Comparison of ENCODE assay signal across 22 mouse cellular contexts in the genomic region with DNA sequence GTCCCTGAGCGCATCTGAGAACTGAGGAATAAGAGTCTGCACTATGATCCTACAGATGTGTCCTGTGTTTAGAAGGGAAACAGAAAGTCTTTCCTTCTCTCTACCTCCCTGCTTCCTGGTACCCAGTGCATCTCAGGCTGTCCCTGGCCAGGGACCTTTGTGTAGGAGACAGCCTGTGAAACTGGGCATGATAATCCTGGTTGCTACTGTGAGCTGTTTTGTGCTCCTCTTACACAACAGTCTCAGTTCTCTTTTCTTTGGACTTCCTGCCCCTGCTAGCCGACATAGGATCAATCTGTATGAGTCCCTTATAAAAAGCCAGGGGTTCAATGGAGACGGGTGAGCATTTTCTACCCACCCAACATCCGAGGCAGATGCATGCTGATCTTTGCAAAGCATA.
"Had no signal": no experiment of that assay in that cellular context is flagged by ENCODE, and none has a peak within 500 bp of the region (broad histone marks: within the 10 kb centered on the region; RNA-seq: fewer than 3 reads in every experiment).

No protein-coding gene starts in this region.

- H3K9me3 ChIP-seq: intestine, embryonic 15.5 days; kidney, embryonic 15.5 days; liver, embryonic 12.5 days; liver, embryonic 15.5 days; lung, embryonic 15.5 days; midbrain, embryonic 10.5 days; midbrain, embryonic 15.5 days; neural tube, embryonic 13.5 days; stomach, embryonic 15.5 days had no signal

- H3K27me3 ChIP-seq: intestine, embryonic 15.5 days; kidney, embryonic 15.5 days; liver, embryonic 12.5 days; lung, embryonic 15.5 days; midbrain, embryonic 15.5 days; neural tube, embryonic 13.5 days; stomach, embryonic 15.5 days had no signal

- H3K4me1 ChIP-seq: intestine, embryonic 15.5 days; kidney, embryonic 15.5 days; lung, embryonic 15.5 days; midbrain, embryonic 10.5 days; midbrain, embryonic 15.5 days; neural tube, embryonic 13.5 days; stomach, embryonic 15.5 days had no signal

- H3K4me3 ChIP-seq: intestine, embryonic 15.5 days; kidney, embryonic 15.5 days; left cerebral cortex, adult 2 months; liver, embryonic 12.5 days; liver, embryonic 15.5 days; lung, embryonic 15.5 days; midbrain, embryonic 10.5 days; midbrain, embryonic 15.5 days; myocyte; neural tube, embryonic 13.5 days; stomach, embryonic 15.5 days had no signal

- DNase-seq: kidney, adult 11 months; kidney, adult 8-10 months; kidney, postnatal 10 days; kidney, postnatal 36 days; lung, adult 18-20 months; lung, postnatal 10 days; lung, postnatal 36 days; retina, postnatal 1 day; right cerebral cortex, postnatal 25 days; spleen, adult 18-20 months; thymus, postnatal 25 days had no signal

- H3K9ac ChIP-seq: intestine, embryonic 15.5 days; kidney, embryonic 15.5 days; liver, embryonic 12.5 days; liver, embryonic 15.5 days; lung, embryonic 15.5 days; midbrain, embryonic 15.5 days; neural tube, embryonic 13.5 days; stomach, embryonic 15.5 days had no signal

- H3K36me3 ChIP-seq: intestine, embryonic 15.5 days; kidney, embryonic 15.5 days; liver, embryonic 12.5 days; liver, embryonic 15.5 days; lung, embryonic 15.5 days; midbrain, embryonic 10.5 days; midbrain, embryonic 15.5 days; neural tube, embryonic 13.5 days; stomach, embryonic 15.5 days had no signal

- H3K27ac ChIP-seq: intestine, embryonic 15.5 days; kidney, embryonic 15.5 days; left cerebral cortex, adult 2 months; liver, embryonic 12.5 days; lung, embryonic 15.5 days; midbrain, embryonic 10.5 days; midbrain, embryonic 15.5 days; neural tube, embryonic 13.5 days; stomach, embryonic 15.5 days had no signal

- ATAC-seq: intestine, embryonic 15.5 days; liver, embryonic 12.5 days; midbrain, embryonic 15.5 days had no signal

- H3K4me2 ChIP-seq: intestine, embryonic 15.5 days; kidney, embryonic 15.5 days; liver, embryonic 12.5 days; liver, embryonic 15.5 days; lung, embryonic 15.5 days; midbrain, embryonic 15.5 days; neural tube, embryonic 13.5 days; stomach, embryonic 15.5 days had no signal
